Mouse (Mus musculus) stomach, embryonic 16.5 days (tissue): Measurements from ENCODE around the gene Akt2. TPM values are rescaled to one million over a fixed set of nuclear protein-coding genes. Genes with fewer than 3 reads are reported as not detected.
"Not testable (repeated sequence)": the region's sequence is repeated elsewhere in the genome, so short reads cannot be mapped to it uniquely, and the experiment has no call there.

Source experiments
- ATAC-seq: fragments of 200-750 bp; cut with Nextera tagmentation; 2 replicates; pipeline ENCODE4 v1.8.0; 2017; ENCODE audit warnings: moderate number of reproducible peaks, moderate TSS enrichment; ENCODE audit not compliant: insufficient read depth, low FRiP score
- H3K27ac ChIP-seq: fragments of 300-500 bp; sonication (generic); 2 replicates; pipeline ENCODE4 v1.5.1; 2014; ENCODE audit warnings: low read length
- H3K27me3 ChIP-seq: fragments of 300-500 bp; sonication (generic); 2 replicates; pipeline ENCODE4 v1.6.1; 2014; ENCODE audit warnings: low read length, control low read depth, mixed read lengths; ENCODE audit not compliant: control insufficient read depth, insufficient read depth
- H3K36me3 ChIP-seq: fragments of 300-500 bp; sonication (generic); 2 replicates; pipeline ENCODE4 v1.6.1; 2014; ENCODE audit warnings: low read length; ENCODE audit not compliant: control insufficient read depth, insufficient read depth
- H3K4me1 ChIP-seq: fragments of 300-500 bp; sonication (generic); 2 replicates; pipeline ENCODE4 v1.6.1; 2014; ENCODE audit warnings: low read length, control low read depth, mixed read lengths; ENCODE audit not compliant: control insufficient read depth, insufficient read depth
- H3K4me2 ChIP-seq: fragments of 300-500 bp; sonication (generic); 2 replicates; pipeline ENCODE4 v1.6.1; 2014; ENCODE audit warnings: low read depth, low read length, mixed read lengths
- H3K4me3 ChIP-seq: fragments of 300-500 bp; sonication (generic); replicated peaks from 2 replicates; pipeline ENCODE4 v1.5.1; 2014; ENCODE audit warnings: mild to moderate bottlenecking, low read length
- H3K9ac ChIP-seq: fragments of 300-500 bp; sonication (generic); 2 replicates; pipeline ENCODE4 v1.6.1; 2014; ENCODE audit warnings: low read length
- H3K9me3 ChIP-seq: fragments of 300-500 bp; sonication (generic); replicated peaks from 2 replicates; pipeline ENCODE4 v1.6.1; 2016; ENCODE audit warnings: low read length, control low read depth; ENCODE audit not compliant: control insufficient read depth
- WGBS: fragments of 180-500 bp; shearing (Covaris S2); extraction: QIAGEN DNeasy Blood & Tissue Kit; methylation state at CpG from one replicate; pipeline ENCODE4 v1.1.7; 2014; 5-methylcytosine and 5-hydroxymethylcytosine counted together
- polyA plus RNA-seq: library from polyadenylated mRNA; unstranded; fragments of >200 nt; fragmentation: Nextera tagmentation; extraction: Ambion mirVana; gene quantifications from 2 replicates; pipeline ENCODE4 v1.2.1, GENCODE M21; 2015

Gene Akt2
- polyA plus RNA-seq, 1 experiment from 2014 or later: 84.6 TPM

DNA sequence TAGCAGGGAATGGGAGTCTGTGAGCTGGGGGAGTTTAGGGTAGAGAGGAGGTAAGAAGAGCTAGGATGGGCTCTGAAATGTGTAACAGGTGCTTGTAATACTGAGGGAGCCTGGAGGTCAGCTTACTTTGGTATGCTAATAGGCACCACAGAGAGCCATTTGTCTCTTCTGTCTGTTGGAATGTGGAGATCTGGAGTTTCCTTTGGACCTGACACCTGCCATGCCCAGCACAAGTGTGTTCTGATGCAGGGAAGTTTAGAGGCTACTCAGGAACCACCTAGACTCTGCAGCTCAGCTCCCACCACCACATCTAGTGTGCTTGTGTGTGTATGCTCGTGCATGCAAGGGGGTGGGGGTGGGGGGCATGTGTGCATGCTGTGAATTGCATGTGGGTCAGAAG lies 30.9 kb downstream of the Akt2 start:
- ATAC-seq: no peak
- H3K27ac ChIP-seq: no peak overlapping the region
- H3K9ac ChIP-seq: no peak overlapping the region
- H3K9me3 ChIP-seq: no peaks in the 10 kb centered on the region
- 69% methylated on average over 1 of the region's 1 CpGs for WGBS
- no peaks in the 10 kb centered on the region for H3K4me1 ChIP-seq
- peaks cover 9% of the 10 kb centered on the region; the same call in 1 of the 2 replicates for H3K36me3 ChIP-seq
- H3K4me3 ChIP-seq: no peak overlapping the region
- H3K4me2 ChIP-seq: no peak overlapping the region
- H3K27me3 ChIP-seq: no peaks in the 10 kb centered on the region

DNA sequence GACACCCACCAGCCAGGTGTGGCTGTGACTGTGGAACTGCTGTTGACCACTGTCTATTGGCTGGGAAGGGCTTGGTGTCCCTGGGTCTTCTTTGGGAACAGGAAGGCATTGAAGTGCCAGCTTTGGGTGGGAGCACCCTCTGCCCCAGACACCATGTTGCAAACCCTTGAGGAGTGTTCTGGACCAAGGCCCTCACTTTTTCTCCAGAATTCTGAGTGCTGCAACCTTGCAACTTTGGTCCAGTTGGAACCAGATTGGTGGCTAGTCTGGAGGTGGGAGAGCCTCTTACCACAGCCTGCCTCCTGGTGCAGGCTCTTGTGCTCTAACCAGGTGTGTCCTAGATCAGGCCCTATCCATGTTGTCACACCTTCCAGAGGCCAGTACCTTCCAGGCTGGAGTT lies 33.6 kb downstream of the Akt2 start:
- H3K27ac ChIP-seq: no peak overlapping the region
- no peaks in the 10 kb centered on the region for H3K4me1 ChIP-seq
- no peaks in the 10 kb centered on the region for H3K9me3 ChIP-seq
- H3K4me2 ChIP-seq: no peak overlapping the region
- H3K9ac ChIP-seq: no peak overlapping the region
- peaks cover 4% of the 10 kb centered on the region; the same call in 1 of the 2 replicates for H3K36me3 ChIP-seq
- ATAC-seq: no peak
- H3K27me3 ChIP-seq: no peaks in the 10 kb centered on the region
- no peak overlapping the region for H3K4me3 ChIP-seq

DNA sequence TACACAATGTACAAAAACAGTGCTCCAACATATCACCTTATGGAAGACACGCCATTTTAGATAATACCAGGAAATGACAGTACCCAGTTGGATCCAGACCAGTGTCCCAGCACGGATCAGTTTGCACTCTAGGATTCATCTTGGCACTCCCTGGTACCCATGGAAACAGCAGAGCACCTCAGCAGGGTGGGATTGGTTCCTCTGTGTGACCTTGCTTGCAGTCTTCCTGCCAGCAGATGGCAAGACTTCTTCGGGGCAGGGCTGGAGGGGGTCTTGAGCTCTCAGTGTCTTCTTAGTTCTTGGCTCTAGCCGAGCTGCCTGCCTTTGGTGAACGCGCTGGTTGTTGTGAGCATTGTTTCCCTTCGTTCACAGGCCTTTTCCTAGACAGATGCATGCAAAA lies 36.4 kb downstream of the Akt2 start:
- no peak for ATAC-seq
- Histone ChIP-seq H3K9ac (no peak overlapping the region), H3K4me1 (no peaks in the 10 kb centered on the region), H3K27me3 (no peaks in the 10 kb centered on the region), H3K27ac (no peak overlapping the region), H3K9me3 (no peaks in the 10 kb centered on the region), H3K4me3 (no peak overlapping the region), H3K36me3 (peaks cover 4% of the 10 kb centered on the region; the same call in 1 of the 2 replicates), H3K4me2 (no peak overlapping the region)
- 87% methylated on average over 7 of the region's 7 CpGs for WGBS

DNA sequence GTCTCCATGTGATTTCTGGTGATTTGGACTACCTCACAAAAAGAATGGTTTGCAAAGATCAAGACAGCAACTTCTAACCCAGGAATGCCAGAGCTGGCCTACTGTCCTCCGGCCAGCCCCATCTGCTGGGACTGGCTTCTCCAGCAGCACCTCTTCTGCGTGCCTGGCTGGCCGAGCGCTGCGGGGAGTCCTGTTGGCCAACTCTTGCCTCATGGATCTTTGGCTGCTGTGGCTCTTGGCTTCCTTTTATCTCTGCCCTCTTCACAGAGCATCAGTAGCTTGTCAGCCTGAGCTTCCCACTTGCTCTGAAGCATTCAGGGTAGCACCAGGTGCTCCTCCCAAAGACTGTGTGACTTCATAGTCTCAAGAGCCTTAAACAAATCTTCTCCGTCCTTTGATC lies 36.8 kb downstream of the Akt2 start:
- Histone ChIP-seq H3K27ac (no peak overlapping the region), H3K9me3 (no peaks in the 10 kb centered on the region), H3K9ac (no peak overlapping the region), H3K4me3 (no peak overlapping the region), H3K4me1 (no peaks in the 10 kb centered on the region), H3K27me3 (no peaks in the 10 kb centered on the region), H3K4me2 (no peak overlapping the region), H3K36me3 (peaks cover 4% of the 10 kb centered on the region)
- WGBS: 92% methylated on average over 6 of the region's 6 CpGs
- no peak for ATAC-seq

DNA sequence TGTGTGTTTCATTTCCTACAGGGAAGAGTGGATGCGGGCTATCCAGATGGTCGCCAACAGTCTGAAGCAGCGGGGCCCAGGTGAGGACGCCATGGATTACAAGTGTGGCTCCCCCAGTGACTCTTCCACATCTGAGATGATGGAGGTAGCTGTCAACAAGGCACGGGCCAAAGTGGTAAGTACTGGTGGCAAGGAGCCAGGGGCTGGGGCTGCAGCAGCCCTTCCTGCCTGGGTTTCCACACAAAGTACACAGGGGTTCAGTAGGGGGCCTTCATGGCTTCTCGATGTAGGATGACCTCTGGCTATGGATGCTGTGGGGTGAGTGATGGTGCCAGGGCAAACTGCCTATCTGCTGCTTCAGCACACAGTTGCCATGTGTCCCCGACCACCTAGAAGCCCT lies 37.5 kb downstream of the Akt2 start:
- not testable (repeated sequence) for H3K27ac ChIP-seq, H3K4me1 ChIP-seq, H3K27me3 ChIP-seq, H3K9me3 ChIP-seq, H3K9ac ChIP-seq, ATAC-seq, H3K4me3 ChIP-seq, H3K4me2 ChIP-seq, H3K36me3 ChIP-seq
- WGBS: 92% methylated on average over 7 of the region's 7 CpGs

DNA sequence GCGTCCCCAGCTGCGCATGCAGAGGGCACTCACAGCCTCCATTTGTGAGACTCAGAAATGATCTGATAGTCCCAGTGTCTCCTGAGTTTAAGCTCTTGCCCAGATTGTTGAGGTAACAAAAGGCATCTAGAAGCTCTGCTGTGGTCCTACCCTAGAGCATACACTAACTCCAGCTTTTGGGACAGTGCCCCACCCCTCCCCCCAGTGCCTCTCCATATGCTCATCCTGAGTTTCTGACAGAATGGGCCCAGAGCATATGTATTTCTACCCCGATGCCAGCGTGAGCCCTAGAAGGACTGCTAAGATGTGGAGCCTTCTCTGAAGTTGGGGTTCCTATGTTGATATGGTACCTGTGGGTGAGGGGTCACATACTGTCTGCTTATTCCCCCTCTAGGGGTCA lies 40.1 kb downstream of the Akt2 start:
- Histone ChIP-seq H3K27ac (no peak overlapping the region), H3K4me1 (no peaks in the 10 kb centered on the region), H3K9ac (no peak overlapping the region), H3K9me3 (no peaks in the 10 kb centered on the region), H3K36me3 (peaks cover 4% of the 10 kb centered on the region), H3K4me3 (no peak overlapping the region), H3K4me2 (no peak overlapping the region), H3K27me3 (no peaks in the 10 kb centered on the region)
- ATAC-seq: no peak
- WGBS: 98% methylated on average over 4 of the region's 4 CpGs

DNA sequence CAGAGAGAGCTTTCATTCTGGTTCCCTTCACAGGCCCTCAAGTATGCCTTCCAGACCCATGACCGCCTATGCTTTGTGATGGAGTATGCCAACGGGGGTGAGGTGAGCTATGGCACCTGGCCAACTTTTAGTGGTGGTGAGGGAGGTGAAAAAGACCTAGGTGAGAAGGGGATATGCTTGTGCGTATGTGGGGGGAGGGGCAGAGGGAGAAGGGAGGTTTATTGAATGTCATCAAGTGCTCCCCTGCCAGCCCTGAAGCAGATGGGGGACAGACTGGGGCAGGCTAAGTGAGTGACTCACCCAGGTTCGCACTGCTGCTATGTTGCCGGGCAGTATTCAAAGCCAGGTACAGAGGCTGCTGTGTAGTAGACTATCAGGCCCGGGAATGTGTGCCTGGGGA lies 41.8 kb downstream of the Akt2 start:
- Histone ChIP-seq H3K27me3 (no peaks in the 10 kb centered on the region), H3K9ac (no peak overlapping the region), H3K4me2 (no peak overlapping the region), H3K4me1 (no peaks in the 10 kb centered on the region), H3K27ac (no peak overlapping the region), H3K4me3 (no peak overlapping the region), H3K36me3 (peaks cover 4% of the 10 kb centered on the region), H3K9me3 (no peaks in the 10 kb centered on the region)
- ATAC-seq: no peak
- WGBS: 90% methylated on average over 6 of the region's 6 CpGs

DNA sequence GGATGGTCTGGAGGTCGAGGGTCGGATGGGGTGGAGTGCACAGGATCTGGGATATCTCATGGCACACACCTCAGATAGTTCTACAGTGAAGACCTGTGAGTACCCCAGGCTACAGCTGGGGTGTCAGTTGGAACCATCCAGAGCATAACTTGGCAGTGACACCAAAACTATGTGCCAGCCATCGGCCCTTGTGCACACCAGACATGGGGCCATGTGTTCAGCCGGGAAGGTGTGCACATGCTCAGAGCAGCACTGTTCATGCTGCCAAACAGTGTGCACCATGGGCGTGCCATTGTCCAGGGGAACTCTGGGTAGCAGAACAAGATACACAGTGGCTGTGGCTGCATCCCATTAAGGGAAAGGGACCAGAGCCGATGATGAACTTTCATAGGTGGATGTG lies 43.3 kb downstream of the Akt2 start:
- Histone ChIP-seq H3K36me3 (peaks cover 4% of the 10 kb centered on the region), H3K9me3 (no peaks in the 10 kb centered on the region), H3K4me2 (no peak overlapping the region), H3K27ac (no peak overlapping the region), H3K9ac (no peak overlapping the region), H3K4me1 (no peaks in the 10 kb centered on the region), H3K4me3 (no peak overlapping the region), H3K27me3 (no peaks in the 10 kb centered on the region)
- ATAC-seq: no peak
- 96% methylated on average over 6 of the region's 6 CpGs for WGBS

DNA sequence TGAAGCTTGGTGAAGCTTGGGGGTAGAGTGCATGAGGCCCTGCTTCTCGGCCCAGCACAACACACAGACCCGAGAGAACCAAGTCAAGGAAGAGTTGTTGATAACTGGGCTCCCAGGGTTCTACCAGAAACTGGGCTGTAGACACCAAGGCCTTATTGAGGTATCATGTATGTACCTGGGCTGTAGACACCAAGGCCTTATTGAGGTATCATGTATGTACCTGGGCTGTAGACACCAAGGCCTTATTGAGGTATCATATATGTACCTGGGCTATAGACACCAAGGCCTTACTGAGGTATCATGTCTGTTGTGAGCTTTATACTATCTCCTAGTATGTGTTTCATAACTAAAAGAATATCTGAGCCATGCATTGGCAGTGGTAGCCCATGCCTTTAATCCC lies 43.7 kb downstream of the Akt2 start:
- H3K4me1 ChIP-seq, H3K9me3 ChIP-seq, H3K27ac ChIP-seq, H3K4me3 ChIP-seq, H3K9ac ChIP-seq, H3K4me2 ChIP-seq, H3K36me3 ChIP-seq, ATAC-seq, H3K27me3 ChIP-seq: not testable (repeated sequence)
- WGBS: 89% methylated on average over 2 of the region's 2 CpGs

DNA sequence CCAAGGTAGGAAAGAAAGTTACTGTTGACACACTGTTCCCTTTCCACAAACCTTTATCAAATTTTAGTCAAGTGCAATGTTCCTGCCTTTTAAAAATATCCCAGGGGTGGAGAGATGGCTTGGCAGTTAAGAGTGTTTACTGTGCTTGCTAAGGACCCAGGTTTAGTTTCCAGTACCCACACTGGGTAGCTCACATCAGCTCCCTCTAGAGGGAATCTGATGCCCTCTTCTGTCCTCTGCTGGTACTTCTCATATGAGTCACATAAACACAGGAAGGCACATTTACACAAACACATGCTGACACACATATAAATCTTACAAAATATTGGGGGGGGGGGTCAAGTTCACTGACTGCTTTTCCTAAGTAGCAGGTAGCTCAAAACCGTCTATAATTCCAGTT lies 53.1 kb downstream of the Akt2 start:
- no peak overlapping the region for H3K4me2 ChIP-seq
- no peak for ATAC-seq
- no peaks in the 10 kb centered on the region for H3K9me3 ChIP-seq
- no peaks in the 10 kb centered on the region for H3K27me3 ChIP-seq
- WGBS: 56% methylated on average over 1 of the region's 1 CpGs
- H3K9ac ChIP-seq: no peak overlapping the region
- H3K4me3 ChIP-seq: no peak overlapping the region
- no peaks in the 10 kb centered on the region for H3K4me1 ChIP-seq
- no peak overlapping the region for H3K27ac ChIP-seq
- no peaks in the 10 kb centered on the region for H3K36me3 ChIP-seq
